Mouse (Mus musculus) ovary, postnatal 10 days (tissue): ENCODE data around the gene Fam131a.

Source experiments
- DNase-seq: peaks from one replicate; pipeline ENCODE4 v3.0.0; 2022; ENCODE audit warnings: low spot score

Gene Fam131a

DNA sequence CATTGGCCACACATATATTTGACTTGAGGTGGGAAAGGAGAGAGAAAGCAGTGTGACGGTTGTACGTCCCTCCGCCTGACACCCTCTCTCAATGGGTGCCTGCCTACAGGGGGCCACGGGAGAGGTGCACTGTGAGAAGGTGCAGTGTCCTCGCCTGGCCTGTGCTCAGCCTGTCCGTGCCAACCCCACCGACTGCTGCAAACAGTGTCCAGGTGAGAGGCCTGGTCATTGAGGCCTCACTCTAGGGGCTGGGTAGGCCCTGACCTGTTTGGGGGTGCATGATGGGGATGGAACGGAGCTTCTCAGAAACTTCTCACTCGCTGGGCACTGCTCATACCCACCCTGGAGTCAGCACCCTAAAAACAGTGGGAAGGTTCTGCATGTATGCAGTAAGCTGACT, 46.8 kb downstream of the Fam131a start:
- DNase-seq = no peak

DNA sequence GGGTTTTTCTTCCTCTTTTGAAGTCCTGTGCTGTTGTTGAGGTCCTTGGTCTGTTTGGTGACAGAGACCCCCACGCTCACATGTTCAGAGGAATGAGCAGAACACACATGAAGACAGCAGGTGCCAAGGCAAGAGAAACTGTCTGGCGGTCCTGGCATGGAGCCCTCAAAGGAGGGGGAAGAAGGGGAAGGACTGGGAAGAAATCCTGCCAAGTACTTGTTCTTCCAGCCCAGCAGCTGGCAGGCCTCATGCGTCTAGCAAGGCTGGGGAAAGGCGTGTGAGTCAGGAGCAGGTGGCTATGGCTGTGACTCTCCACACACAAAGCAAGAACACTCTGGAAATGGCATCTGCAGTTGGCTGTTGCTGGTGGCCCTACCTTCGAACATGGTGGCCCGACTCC, 53.6 kb downstream of the Fam131a start:
- no peak for DNase-seq

- no peak for DNase-seq
Measured at GRCm38 (mm10) chr16:20750518-20750917, 57.5 kb downstream of the Fam131a start.
